Comparison of ENCODE assay signal across 9 mouse cellular contexts in the genomic region with DNA sequence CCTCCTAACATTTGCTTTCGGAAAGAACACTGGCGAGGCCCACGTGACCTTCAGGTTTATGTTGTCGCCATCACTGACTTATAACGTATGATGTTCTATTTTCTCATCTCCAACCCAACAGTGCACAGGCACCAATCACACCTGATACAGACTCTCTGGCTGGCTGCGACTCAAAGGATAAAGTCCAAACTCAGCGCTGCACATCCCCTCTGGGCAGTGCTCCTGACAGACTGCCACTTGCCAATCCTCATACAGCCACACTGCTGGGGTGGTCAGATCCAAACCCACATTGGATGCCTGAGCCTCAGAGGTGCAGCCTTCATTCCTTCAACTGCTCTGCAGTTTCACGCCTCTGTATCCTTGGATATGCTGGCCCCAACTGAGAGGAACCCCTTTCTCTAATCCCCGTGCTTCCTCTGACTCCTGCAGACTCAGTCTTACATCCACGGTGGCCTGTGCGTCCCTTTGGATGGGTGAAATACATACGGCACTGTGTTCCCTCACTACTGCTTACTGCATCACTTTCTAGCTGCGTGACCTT. TPM values are rescaled to one million over a fixed set of nuclear protein-coding genes. Genes with fewer than 3 reads are reported as not detected.
A peak's percentile ranks its signal among the peaks of the same experiment; 100 is the strongest.
DNase-seq lines count a peak whose midpoint lies in the region; ATAC-seq lines count a peak whose summit lies in the region.
"Had no signal": no experiment of that assay in that cellular context is flagged by ENCODE, and none has a peak within 500 bp of the region (broad histone marks: within the 10 kb centered on the region; RNA-seq: fewer than 3 reads in every experiment).

No protein-coding gene starts in this region.

- 0 out of 2 replicates have a peak overlapping the region, but pooled peaks have one; percentile 22 for H3K9ac ChIP-seq in forebrain, embryonic 16.5 days (replicated peaks; ENCODE audit: low read depth, low read length)
- H3K9ac ChIP-seq in midbrain, embryonic 13.5 days (replicated peaks) = peak overlapping the region; percentile 43; the same call in 1 of the 2 replicates

- H3K36me3 ChIP-seq in forebrain, embryonic 16.5 days (ENCODE audit: control insufficient read depth, insufficient read depth) = no peaks in the 10 kb centered on the region
- no peaks in the 10 kb centered on the region for H3K36me3 ChIP-seq in midbrain, embryonic 13.5 days

- 84% methylated on average over 13 of the region's 13 CpGs for WGBS in forebrain, embryonic 16.5 days
- WGBS in midbrain, embryonic 13.5 days = 84% methylated on average over 13 of the region's 13 CpGs

- no peaks in the 10 kb centered on the region for H3K9me3 ChIP-seq in forebrain, embryonic 16.5 days (ENCODE audit: control insufficient read depth, low read length)
- no peaks in the 10 kb centered on the region for H3K9me3 ChIP-seq in midbrain, embryonic 13.5 days

- no peak overlapping the region for H3K4me3 ChIP-seq in forebrain, embryonic 16.5 days (replicated peaks; ENCODE audit: low read length)
- H3K4me3 ChIP-seq in midbrain, embryonic 13.5 days (replicated peaks) = peak overlapping the region; percentile 70

- no peak for ATAC-seq in forebrain, embryonic 16.5 days
- no peak for ATAC-seq in midbrain, embryonic 13.5 days

- H3K27ac ChIP-seq in forebrain, embryonic 16.5 days (ENCODE audit: low read length) = no peak overlapping the region
- no peak overlapping the region for H3K27ac ChIP-seq in midbrain, embryonic 13.5 days

- H3K4me2 ChIP-seq in forebrain, embryonic 16.5 days (ENCODE audit: low read length) = no peak overlapping the region
- H3K4me2 ChIP-seq in midbrain, embryonic 13.5 days (replicated peaks) = peak overlapping the region; percentile 90

- H3K27me3 ChIP-seq in forebrain, embryonic 16.5 days (replicated peaks; ENCODE audit: control insufficient read depth, insufficient read depth, low read length) = no peaks in the 10 kb centered on the region
- H3K27me3 ChIP-seq in midbrain, embryonic 13.5 days = no peaks in the 10 kb centered on the region

- DNase-seq in kidney, adult 18-20 months = peak; percentile 54
- no peak for DNase-seq in kidney, postnatal 4 days
- DNase-seq in kidney, postnatal 10 days = peak; percentile 33
- DNase-seq in right cerebral cortex, adult 2 months (ENCODE audit: low spot score in 2 of 2) = no peak
- no peak for DNase-seq in spleen, postnatal 4 days (ENCODE audit: low spot score in 2 of 2)
- DNase-seq: adrenal gland, postnatal 36 days; lung, adult 2 months had no signal

- peaks cover 38% of the 10 kb centered on the region for H3K4me1 ChIP-seq in forebrain, embryonic 16.5 days (replicated peaks; ENCODE audit: control insufficient read depth, insufficient read depth, low read length)
- peaks cover 47% of the 10 kb centered on the region for H3K4me1 ChIP-seq in midbrain, embryonic 13.5 days (replicated peaks)

RNA-seq across cellular contexts. Expression of gene Ddhd1, which starts 3.0 kb away (rescaled TPM):
- 16.8 and 18.2 TPM in 2 replicates for polyA plus RNA-seq in forebrain, embryonic 16.5 days (2015; fragmentation: Nextera tagmentation; extraction: Ambion mirVana)
- 13.2 and 16.5 TPM in 2 replicates for polyA plus RNA-seq in midbrain, embryonic 13.5 days (2015; fragmentation: Nextera tagmentation; extraction: Ambion mirVana)

Comparison
In these comparisons a context has a peak if more than half of its experiments do, and no peak if none do; other contexts are left out.
1. DNase-seq: peak in kidney, adult 18-20 months (single experiment) and kidney, postnatal 10 days (single experiment); none in kidney, postnatal 4 days (0 of 2), right cerebral cortex, adult 2 months (0 of 2) and spleen, postnatal 4 days (0 of 2).